ENCODE assay signal across 22 mouse cellular contexts in genomic region chr13:104562536-104562935, GRCm38 (mm10).
DNase-seq lines count a peak whose midpoint lies in the region; ATAC-seq lines count a peak whose summit lies in the region.
"Had no signal": no experiment of that assay in that cellular context is flagged by ENCODE, and none has a peak within 500 bp of the region (broad histone marks: within the 10 kb centered on the region; RNA-seq: fewer than 3 reads in every experiment).

No protein-coding gene starts in this region.

- H3K4me2 ChIP-seq in intestine, embryonic 14.5 days (ENCODE audit: low read length): no peak overlapping the region
- H3K4me2 ChIP-seq in intestine, embryonic 15.5 days (replicated peaks): no peak overlapping the region
- no peak overlapping the region for H3K4me2 ChIP-seq in embryonic facial prominence, embryonic 13.5 days
- H3K4me2 ChIP-seq: heart, embryonic 11.5 days; hindbrain, embryonic 15.5 days; limb, embryonic 15.5 days; lung, embryonic 15.5 days; midbrain, embryonic 13.5 days had no signal

- 53% methylated on average over 3 of the region's 3 CpGs for WGBS in intestine, embryonic 14.5 days
- WGBS in intestine, embryonic 15.5 days: 48% methylated on average over 3 of the region's 3 CpGs
- 29% methylated on average over 3 of the region's 3 CpGs for WGBS in embryonic facial prominence, embryonic 13.5 days

- H3K27ac ChIP-seq in intestine, embryonic 14.5 days (ENCODE audit: low read depth): no peak overlapping the region
- H3K27ac ChIP-seq in intestine, embryonic 15.5 days: no peak overlapping the region
- H3K27ac ChIP-seq in embryonic facial prominence, embryonic 13.5 days: peak overlapping the region; percentile 51; the same call in 1 of the 2 replicates
- H3K27ac ChIP-seq: hindbrain, embryonic 15.5 days; limb, embryonic 15.5 days; liver, embryonic 14.5 days; lung, embryonic 15.5 days; midbrain, embryonic 13.5 days; stomach, postnatal 0 days had no signal

- no peak overlapping the region for H3K9ac ChIP-seq in intestine, embryonic 14.5 days (ENCODE audit: low read length)
- no peak overlapping the region for H3K9ac ChIP-seq in intestine, embryonic 15.5 days
- H3K9ac ChIP-seq in embryonic facial prominence, embryonic 13.5 days: no peak overlapping the region
- H3K9ac ChIP-seq: hindbrain, embryonic 15.5 days; limb, embryonic 15.5 days; liver, embryonic 14.5 days; lung, embryonic 15.5 days; midbrain, embryonic 13.5 days had no signal

- DNase-seq in cerebellum, adult 9-10 months: peak; percentile 7
- no peak for DNase-seq in cerebellum, adult 18-20 months
- peak; percentile 44 for DNase-seq in intestine, embryonic 14.5 days (ENCODE audit: low spot score)
- DNase-seq in left cerebral cortex, adult 8-10 months (ENCODE audit: low spot score in 2 of 2): no peak
- DNase-seq in adrenal gland, adult 2 months: no peak
- DNase-seq: gastrocnemius, postnatal 10 days; heart, adult 11 months; kidney, adult 9 months; kidney, postnatal 14 days; lung, postnatal 36 days; thymus, postnatal 14 days had no signal

- H3K27me3 ChIP-seq in intestine, embryonic 14.5 days (replicated peaks; ENCODE audit: control insufficient read depth, insufficient read depth, low read length): no peaks in the 10 kb centered on the region
- H3K27me3 ChIP-seq in intestine, embryonic 15.5 days (replicated peaks): no peaks in the 10 kb centered on the region
- no peaks in the 10 kb centered on the region for H3K27me3 ChIP-seq in embryonic facial prominence, embryonic 13.5 days
- H3K27me3 ChIP-seq: hindbrain, embryonic 15.5 days; limb, embryonic 15.5 days; lung, embryonic 15.5 days; midbrain, embryonic 13.5 days had no signal

- ATAC-seq in intestine, embryonic 14.5 days (replicated peaks; ENCODE audit: low FRiP score, low TSS enrichment, low read depth): no peak
- ATAC-seq in intestine, embryonic 15.5 days: no peak
- ATAC-seq in embryonic facial prominence, embryonic 13.5 days (ENCODE audit: insufficient number of reproducible peaks, insufficient read depth, low FRiP score, low TSS enrichment, low read depth): no peak
- ATAC-seq: intestine, embryonic 16.5 days; midbrain, embryonic 13.5 days had no signal

- H3K4me3 ChIP-seq in intestine, embryonic 14.5 days (ENCODE audit: low read depth, low read length): no peak overlapping the region
- no peak overlapping the region for H3K4me3 ChIP-seq in intestine, embryonic 15.5 days (replicated peaks)
- no peak overlapping the region for H3K4me3 ChIP-seq in embryonic facial prominence, embryonic 13.5 days
- H3K4me3 ChIP-seq: hindbrain, embryonic 15.5 days; limb, embryonic 15.5 days; lung, embryonic 15.5 days; megakaryocyte, embryonic 14.5 days; midbrain, embryonic 13.5 days had no signal

- no peaks in the 10 kb centered on the region for H3K9me3 ChIP-seq in intestine, embryonic 14.5 days (ENCODE audit: control insufficient read depth, low read length)
- no peaks in the 10 kb centered on the region for H3K9me3 ChIP-seq in intestine, embryonic 15.5 days
- H3K9me3 ChIP-seq in embryonic facial prominence, embryonic 13.5 days: no peaks in the 10 kb centered on the region
- H3K9me3 ChIP-seq: hindbrain, embryonic 15.5 days; limb, embryonic 15.5 days; lung, embryonic 15.5 days; megakaryocyte, embryonic 14.5 days; midbrain, embryonic 13.5 days had no signal

- peaks cover 6% of the 10 kb centered on the region for H3K4me1 ChIP-seq in intestine, embryonic 14.5 days (replicated peaks; ENCODE audit: control insufficient read depth, insufficient read depth, low read length)
- H3K4me1 ChIP-seq in intestine, embryonic 15.5 days (replicated peaks): no peaks in the 10 kb centered on the region
- H3K4me1 ChIP-seq in embryonic facial prominence, embryonic 13.5 days: peaks cover 29% of the 10 kb centered on the region
- H3K4me1 ChIP-seq: hindbrain, embryonic 15.5 days; midbrain, embryonic 13.5 days had no signal

- no peaks in the 10 kb centered on the region for H3K36me3 ChIP-seq in intestine, embryonic 14.5 days (ENCODE audit: control insufficient read depth, insufficient read depth, low read length)
- no peaks in the 10 kb centered on the region for H3K36me3 ChIP-seq in intestine, embryonic 15.5 days
- no peaks in the 10 kb centered on the region for H3K36me3 ChIP-seq in embryonic facial prominence, embryonic 13.5 days
- H3K36me3 ChIP-seq: hindbrain, embryonic 15.5 days; limb, embryonic 15.5 days; lung, embryonic 15.5 days; midbrain, embryonic 13.5 days had no signal

Comparison
In these comparisons a context has a peak if more than half of its experiments do, and no peak if none do; other contexts are left out.
1. DNase-seq: peak in cerebellum, adult 9-10 months (single experiment) and intestine, embryonic 14.5 days (single experiment); none in cerebellum, adult 18-20 months (0 of 2), left cerebral cortex, adult 8-10 months (0 of 2) and adrenal gland, adult 2 months (single experiment).